Mouse (Mus musculus) 3T3-L1 (cell line): ENCODE measurements at regions not wholly inside any gene's neighbourhood (a gene's known extent, or its start where the extent isn't known, plus 50 kb on each side); places are given as distances from the start of the nearest gene placed in this dataset.

ENCODE experiments used
- DNase-seq: peaks from one replicate; pipeline ENCODE4 v3.0.0-alpha.2; 2015; ENCODE audit warnings: low read depth, low spot score

DNA sequence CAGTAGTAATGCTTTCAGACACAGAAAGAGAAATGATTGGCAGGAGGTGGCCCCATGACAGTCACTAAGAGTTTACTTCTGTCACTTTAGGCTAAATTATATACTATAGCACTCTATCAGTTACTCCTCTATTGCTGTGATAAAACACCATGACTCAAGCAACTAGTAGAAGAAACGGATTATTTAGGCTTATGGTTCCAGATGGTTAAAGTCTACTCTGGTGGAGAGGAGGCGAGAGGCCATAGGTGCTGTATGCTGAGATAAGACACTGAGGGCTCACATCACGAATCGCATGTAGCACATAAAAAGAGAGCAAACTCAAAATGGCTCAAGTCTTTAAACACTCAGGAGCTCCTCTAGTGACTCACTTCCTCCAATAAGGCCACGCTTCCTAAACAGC, 522.6 kb downstream of the Tshz3 start:
- no peak for DNase-seq

- DNase-seq = no peak
Measured at GRCm38 (mm10) chr7:37226423-37226822, 528.5 kb downstream of the Tshz3 start.

GRCm38 (mm10) chr7:37230641-37231347, 532.9 kb downstream of the Tshz3 start:
- no peak for DNase-seq

GRCm38 (mm10) chr7:37240832-37241231, 532.6 kb downstream of the Zfp536 start:
- no peak for DNase-seq

- no peak for DNase-seq
Measured at GRCm38 (mm10) chr7:37241781-37242180, 531.7 kb downstream of the Zfp536 start.

- DNase-seq = no peak
Measured at GRCm38 (mm10) chr7:37242476-37242875, 531.0 kb downstream of the Zfp536 start.

DNA sequence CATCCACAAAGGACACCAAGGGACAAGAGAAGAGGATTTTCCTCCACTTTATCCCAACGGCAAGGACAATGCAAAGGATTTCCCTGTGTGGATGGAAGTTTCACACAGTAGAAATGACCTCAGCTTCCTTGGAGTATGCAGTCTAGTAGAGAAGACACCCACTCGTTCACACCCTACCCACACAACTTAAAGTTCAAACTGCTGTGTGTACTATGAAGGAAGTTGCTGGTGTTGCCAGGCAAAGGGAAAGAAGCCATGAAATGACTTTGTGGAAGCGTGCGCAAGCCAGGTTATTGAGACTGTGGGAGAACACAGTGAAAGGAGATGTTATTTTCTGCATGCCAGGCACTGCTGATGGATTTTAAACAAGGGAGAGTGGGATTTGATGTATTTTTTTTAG, 527.3 kb downstream of the Zfp536 start:
- no peak for DNase-seq

DNA sequence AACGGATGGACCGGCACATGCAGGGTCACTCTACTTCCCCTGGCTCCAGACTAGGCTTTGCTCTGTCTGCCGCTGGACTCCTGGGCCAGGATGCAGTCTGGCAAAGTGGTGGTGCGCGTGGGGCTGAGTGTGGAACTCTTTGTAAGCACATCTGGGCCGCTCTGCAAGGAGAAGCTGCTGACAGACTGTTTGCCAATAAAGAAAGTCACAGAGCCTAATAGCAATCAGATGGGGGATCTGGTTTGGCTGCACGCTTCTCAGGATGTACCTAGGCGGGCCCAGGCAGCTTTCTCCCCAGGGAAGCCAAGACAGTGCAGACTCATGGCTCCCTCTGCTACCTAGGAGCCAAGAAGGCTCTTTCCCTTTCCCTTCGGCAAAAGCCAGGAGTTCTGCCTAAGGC, 519.0 kb downstream of the Zfp536 start:
- DNase-seq = no peak

GRCm38 (mm10) chr7:37255840-37256239, 517.6 kb downstream of the Zfp536 start:
- DNase-seq = no peak

DNA sequence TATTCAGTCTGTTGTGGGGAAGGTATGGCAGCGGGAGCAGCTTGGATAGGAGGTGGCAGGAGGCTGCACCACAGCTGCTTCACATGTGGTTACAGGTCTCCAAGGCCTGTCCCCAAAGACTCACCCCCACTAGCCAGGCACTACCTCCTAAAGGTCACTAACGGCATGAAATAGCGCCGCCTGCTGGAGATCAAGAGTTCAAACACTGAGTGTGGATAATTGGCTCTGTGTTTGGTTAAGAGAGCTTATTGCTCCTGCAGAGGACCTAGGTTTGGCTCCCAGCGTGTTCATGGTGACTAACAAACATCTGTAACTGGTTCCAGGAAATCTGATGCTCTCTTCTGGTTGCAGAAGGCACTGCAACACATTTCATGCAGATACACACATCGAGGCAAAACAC, 514.1 kb downstream of the Zfp536 start:
- no peak for DNase-seq

DNA sequence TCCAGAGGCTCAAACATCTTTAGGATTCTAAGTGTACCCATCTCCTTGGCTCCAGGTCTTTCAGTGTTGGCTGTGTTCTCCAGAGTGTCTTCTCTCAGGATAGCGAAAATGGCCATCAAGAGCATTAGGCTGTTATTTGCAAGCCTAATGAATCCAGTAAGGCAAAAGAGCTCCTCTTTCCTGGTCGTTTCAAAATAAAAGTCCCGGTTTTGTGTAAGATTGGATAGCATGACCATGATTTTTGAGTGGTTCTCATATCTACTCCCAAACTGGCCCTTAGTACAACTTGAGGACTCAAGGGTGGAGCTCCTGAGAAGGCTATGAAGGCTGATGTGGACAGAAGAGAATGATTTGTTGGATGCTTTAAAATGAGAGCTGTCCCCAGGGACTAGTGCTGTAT, 510.6 kb downstream of the Zfp536 start:
- DNase-seq = no peak

DNA sequence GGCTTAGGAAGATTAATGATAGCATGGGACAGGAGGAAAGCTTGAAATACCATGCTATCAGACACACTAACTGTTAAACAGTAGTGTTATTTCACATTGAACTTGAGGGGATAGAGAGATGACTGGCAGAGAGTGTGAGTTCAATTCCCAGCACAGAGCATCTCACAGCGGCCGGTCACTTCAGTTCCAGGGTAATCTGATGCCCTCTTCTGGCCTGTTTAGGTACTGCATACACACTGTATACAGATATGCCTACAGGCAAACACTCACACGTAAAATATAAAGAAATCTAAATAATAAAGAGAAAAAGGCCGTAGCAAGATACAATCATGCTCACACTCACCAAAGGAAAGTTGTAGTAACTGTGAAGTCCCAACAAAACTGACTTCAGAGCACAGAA, 506.0 kb downstream of the Zfp536 start:
- peak; percentile 2 for DNase-seq

DNA sequence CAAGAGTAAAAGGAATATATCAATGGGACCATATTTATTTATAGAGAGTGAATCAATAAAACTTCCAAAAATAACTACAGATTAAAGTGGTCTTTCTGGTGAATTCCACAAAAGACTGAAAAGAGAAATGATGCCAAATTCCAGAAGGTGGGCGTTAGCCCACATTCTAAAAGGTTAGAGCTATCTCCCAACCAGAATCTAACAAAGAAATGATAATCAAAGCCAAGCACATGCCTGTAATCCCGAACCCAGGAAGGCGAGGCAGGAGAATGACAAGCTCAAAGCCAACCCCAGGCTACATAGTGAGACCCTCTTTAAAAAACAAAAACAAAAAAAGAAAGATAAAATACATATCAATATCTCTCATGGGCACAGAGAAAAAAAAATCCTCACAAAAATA, 502.6 kb downstream of the Zfp536 start:
- no peak for DNase-seq

DNA sequence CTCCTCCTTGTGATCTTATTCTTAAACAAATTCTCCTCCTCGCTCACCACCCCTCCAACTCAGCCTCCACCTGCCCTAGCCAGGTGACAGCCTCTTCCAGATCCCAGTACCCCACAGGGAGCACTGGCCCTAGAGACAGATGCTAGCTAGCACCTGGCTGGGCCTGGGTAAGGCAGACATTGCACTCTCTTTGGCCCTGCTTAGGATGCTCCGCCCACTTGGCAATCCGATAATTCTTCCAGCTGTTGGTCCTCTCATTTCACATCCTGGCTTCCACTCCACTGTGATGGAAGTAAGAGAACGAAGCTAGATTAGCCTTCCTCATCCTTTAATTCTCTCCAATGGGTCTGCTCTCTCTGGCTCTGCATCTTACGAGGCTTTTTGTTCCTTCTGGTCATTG, 483.4 kb downstream of the Zfp536 start:
- no peak for DNase-seq

DNA sequence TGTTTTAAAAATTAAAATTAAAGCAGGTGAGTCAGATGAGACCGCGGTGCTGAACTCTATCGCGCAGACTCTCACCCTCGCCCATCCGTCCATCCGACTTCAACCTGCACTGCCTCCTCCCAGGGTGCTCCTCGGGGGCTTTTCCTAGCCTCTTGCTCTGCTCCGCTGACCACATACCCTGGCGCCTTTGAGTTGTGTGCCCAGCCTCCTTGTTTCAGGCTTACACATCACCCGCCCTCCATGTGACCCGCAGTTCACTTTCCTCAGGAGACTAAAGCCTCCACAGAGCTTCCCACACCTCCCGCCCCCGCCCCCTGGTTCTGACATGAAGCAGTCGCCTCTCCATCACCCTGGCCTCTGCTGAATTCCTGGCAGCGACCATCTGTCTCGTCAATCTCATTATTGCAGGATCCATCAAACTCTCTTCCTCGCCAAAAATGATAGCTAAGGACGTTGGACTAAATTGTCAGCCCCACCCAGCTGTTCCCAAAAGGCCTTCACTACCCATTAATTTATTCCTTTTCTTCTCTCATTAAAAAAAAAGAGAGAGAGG, 482.9 kb downstream of the Zfp536 start:
- no peak for DNase-seq

DNA sequence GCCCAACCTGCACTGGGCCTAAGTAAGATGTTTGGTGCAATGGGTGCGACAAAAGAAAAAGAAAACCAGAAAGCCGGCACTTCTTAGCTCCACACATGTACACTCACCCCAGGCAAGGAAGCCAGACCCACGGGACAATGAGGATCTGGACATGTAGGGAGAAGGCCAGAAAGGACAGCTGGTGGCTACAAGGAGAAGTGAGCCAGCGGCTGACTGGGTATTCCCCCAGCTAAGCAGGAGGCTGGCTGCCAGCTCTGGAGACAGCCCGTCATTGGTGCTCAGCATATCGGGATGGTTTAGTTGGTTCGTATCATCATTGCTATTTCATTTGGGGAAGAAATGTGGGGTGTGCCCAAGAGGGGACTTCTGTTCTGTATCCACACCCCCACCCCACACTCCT, 481.7 kb downstream of the Zfp536 start:
- no peak for DNase-seq

DNA sequence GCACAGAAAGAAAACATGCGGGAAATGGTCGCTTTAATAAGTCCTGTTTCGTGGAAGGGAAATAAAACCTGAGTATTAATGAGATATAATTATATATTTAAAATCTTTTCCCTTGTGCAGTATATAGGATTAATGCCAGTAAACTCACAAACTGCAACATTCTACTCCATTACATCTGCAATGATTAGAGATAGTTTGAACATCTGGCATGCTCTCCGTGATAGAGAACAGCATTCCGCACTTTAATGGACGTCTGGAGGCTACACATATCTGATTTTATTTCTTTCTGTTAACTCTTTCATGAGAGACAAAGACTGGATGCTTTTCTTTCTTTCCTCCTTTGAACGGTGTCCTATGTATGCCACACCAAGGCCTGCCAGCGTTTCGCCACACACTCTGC, 480.9 kb downstream of the Zfp536 start:
- DNase-seq = no peak

GRCm38 (mm10) chr7:37298888-37299287, 474.6 kb downstream of the Zfp536 start:
- no peak for DNase-seq

- no peak for DNase-seq
Measured at GRCm38 (mm10) chr7:37305463-37305862, 468.0 kb downstream of the Zfp536 start.

- DNase-seq = no peak
Measured at GRCm38 (mm10) chr7:37307191-37307590, 466.2 kb downstream of the Zfp536 start.

DNA sequence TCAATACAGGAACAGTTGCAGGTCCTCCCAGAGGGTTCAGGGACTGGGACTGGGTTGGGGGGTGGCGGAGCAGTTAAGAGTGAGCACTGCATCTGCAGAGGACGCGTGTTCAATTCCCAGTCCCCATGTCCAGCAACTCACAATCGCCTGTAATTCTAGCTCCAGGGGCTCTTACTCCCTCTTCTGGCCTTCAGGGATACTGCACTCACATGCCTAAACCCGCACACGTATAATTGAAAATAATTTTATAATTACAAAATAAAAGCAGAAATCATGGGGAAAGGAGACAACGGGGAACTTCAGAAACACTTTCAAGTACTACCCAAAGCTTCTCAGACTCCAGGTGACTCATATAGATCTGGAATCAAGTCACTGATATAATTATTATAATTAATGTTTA, 448.8 kb downstream of the Zfp536 start:
- no peak for DNase-seq

DNA sequence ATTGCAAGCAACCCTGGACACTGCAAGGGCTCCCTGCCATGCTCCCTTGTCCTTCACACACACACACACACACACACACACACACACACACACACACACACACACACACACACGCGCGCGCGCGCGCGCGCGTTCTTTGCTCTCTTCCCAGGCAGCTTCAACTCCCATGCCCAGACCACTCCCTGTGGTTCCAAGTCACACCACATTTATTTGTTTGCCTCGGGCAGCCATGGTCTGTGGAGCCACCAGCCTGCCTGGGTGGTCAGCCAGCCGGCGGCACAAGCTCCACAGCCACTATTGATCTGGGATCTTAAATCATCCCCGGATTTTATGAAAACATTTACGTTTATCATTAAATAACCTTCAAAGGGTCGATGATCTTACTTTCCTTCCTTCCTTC, 440.0 kb downstream of the Zfp536 start:
- DNase-seq = no peak

GRCm38 (mm10) chr7:37335212-37335611, 438.2 kb downstream of the Zfp536 start:
- DNase-seq = no peak
